Mouse (Mus musculus) right cerebral cortex, adult 18-20 months (tissue): ENCODE results near the gene Lenep.

ENCODE experiments used
- DNase-seq: peaks from one replicate; pipeline ENCODE4 v3.0.0; 2022; ENCODE audit warnings: mixed read lengths

Gene Lenep

DNA sequence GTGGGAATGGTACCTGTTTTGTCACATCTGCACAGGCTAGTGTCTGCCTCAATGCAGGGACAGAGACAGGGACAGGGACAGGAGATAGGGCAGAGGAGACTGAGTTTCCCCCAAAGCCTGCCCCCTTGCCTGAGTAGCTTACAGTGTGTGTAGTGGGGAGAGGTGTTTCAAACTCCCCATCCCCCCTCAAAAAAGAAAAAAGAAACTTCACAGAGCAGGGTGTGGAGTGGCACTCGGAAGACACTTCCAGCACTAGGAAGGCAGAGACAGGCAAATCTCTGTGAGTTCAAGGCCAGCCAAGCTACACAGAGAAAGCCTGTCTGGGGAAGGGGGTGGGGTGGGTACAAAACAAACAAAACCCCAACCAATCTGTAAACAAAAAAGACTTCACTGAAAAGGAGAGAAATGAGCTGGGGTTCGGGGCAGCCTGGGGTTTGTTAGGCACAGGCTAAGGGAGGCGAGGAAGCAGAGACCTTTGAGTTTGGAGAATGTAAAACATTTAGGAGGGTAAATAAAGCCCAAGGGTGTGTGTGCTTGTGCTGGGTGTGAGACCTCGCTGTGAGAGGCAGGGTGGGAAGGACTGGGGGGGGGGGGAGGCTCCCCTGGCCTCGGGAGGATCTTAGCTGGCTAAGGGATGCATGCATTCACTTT is 28.9 kb downstream of the Lenep start:
- no peak for DNase-seq

DNA sequence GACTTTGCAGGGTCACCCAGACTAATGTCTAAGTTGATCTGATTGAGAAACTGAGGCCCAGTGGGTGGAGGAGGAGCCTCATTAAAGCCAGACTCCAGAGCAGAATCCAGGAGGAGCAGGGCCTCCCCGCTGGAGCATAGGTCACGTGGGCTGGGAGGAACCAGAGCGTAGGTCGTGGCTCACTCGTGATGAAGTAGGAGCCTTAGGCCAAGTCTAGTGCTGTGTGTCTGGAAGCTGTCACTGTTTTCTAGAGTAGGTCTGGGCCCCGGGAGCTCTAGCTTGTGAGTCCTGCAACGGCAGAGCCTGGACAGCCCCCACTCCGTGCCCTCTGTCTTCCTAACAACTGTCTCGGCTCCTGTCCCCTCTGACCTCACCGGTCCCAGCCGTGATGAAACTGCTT is 35.3 kb downstream of the Lenep start:
- DNase-seq, result no peak

DNA sequence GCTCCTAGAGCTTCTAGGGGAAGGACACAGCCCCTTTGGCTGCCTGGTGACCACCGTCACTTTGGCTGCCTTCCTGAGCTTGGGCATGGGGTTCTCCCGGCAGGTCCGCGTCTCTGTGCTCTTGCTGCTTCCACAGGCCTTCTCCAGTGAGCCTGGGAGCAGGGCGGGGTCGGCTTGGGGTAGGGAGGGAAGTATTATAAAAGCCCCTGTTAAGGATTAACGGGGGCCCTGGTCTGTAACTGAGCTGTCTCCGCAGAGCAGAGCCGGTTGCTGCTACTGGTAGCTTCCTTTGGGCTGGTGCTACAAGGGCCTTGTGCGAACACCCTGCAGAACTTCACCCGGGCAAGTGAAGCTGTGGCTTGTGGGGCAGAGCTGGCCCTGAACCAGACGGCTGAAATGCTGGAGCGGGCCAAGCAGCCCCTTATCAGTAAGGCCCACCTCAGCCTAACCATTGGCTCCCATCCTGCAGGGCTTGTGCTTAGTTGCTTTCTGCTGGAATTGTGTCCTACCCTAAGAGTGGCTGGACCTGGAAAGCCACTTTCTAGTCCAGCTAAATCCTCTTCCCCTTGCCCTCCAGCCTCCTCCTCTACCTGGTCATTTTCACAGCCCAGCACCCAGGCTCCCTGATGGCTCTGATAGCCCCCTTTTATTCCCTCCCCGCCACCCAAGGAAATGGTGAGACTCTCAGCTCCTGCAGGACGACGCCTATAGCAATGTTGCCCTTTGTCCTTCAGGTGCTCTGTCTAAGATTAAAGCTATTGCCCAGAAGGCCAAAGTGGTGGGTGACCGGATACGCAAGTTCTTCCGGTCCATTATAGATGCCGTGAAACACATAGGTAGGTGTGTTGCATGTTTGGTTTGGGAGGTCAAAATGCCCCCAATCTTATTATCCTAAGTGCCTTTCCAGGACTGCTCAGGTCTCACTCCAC is 36.8 kb downstream of the Lenep start:
- no peak for DNase-seq

DNA sequence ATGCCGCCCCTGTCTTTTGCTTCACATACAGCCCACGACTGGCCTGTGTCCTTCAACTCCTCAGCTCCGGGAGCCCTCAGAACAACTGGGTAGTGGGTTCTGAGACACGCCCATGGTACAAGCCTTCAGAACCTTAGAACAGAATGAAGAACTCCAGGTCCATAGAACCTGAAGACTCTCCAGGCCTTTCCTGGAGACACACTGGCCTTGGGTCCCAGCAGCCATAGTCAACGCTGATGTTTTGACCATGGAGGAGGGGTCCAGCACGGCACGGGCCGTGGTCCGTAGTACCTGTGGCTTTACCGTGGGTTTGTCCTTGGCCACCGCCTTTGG is 37.5 kb downstream of the Lenep start, which contains the start of gene Dcst1:
TSS of gene Dcst1 (minus strand) at position 101 of the 333 bp plus-strand sequence.
- no peak for DNase-seq

DNA sequence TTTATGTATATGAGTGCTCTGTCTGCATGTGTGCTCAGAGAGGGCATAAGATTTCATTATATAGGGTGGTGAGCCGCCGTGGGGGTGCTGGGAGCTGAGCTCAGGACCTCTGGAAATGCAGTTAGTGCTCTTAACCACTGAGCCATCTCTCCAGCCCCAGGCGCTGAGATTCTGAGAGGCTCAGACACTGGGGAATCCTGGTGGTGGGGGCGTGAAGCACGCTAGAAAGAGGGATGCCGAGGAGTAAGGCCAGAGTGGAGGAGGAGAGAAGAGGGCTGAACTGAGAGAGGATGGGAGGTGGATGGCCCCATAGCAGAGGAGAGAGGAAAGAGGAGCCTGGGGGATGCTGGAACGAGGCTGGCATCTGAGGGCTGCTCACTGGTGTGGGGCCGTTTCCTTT is 38.0 kb downstream of the Lenep start:
- DNase-seq, result no peak

DNA sequence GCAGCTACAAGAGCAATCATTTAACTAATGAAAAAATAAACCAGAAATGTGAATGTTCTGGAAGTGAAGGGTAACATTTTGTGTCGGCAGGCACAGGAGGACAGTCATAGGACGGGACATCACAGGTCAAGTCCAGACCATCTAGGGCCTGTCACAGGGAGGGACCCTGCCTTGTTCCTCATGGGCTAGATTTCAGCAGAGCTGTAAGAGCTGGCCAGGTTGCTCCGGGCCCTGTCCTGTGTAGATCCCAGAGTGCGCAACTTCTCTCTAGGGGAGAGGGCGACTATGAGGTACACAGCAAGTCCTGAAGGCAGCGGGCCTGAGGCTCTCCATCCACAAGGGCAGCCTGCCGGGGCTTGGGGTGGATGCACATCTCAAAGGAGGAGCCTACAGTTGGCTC is 40.9 kb downstream of the Lenep start, which contains the start of gene Dcst2:
TSS of gene Dcst2 (plus strand) at position 301 of the 400 bp plus-strand sequence.
- no peak for DNase-seq

DNA sequence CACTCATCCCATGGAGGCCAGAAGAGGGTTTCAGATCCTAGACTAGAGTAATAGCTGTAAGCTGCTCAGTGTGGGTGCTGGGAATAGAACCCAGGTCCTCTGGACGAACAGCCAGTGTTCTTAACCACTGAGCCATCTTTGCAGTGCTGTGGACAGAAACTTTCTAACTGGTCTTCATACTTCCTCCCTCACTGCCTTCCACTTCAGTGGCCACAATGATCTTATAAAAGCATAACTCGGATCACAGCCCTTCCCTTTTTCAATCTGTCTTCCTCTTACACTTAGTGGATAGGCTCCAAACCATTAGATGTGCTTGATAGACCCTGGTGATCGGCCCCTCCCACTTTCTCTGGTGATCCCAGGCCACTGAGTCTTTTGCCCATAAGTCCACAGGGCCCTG is 42.4 kb downstream of the Lenep start:
- DNase-seq, result no peak

DNA sequence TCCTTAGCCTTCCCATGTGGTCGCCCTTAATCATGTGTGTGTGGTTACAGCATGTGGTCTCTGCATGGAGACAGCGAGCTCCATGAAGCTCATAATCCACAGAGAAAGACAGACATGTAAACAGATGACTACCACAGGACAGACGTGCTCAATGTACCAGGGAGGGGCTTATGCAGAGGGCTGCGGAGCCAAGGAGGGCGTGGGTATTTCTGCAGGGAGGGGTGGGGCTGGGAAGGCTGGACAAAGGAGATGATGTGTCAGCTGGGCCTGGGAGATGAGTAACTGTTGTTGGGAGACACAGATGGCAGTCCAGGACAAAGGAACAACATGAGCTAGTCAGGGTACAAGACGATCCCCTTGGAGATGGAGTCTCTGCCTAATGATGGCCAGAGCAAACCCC is 43.0 kb downstream of the Lenep start:
- no peak for DNase-seq

DNA sequence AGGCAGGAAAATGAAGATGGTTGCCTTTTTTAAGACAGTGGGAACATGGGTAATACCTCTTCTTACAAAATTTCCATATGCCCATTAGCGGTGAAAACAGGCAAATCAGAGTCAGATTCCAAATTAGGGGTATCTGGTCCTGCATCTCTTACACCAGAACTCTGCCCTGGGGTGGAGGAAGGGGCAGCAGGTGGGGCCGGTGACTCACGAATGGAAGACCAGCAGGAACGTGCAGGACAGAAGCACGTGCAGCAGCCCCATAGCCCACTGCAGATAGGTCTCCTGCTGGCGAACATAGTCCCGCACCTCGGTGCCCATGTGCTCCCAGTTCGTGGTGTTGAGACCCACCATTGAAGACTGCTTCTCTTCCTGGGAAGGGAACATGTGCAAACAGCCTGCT is 46.6 kb downstream of the Lenep start:
- DNase-seq, result no peak

DNA sequence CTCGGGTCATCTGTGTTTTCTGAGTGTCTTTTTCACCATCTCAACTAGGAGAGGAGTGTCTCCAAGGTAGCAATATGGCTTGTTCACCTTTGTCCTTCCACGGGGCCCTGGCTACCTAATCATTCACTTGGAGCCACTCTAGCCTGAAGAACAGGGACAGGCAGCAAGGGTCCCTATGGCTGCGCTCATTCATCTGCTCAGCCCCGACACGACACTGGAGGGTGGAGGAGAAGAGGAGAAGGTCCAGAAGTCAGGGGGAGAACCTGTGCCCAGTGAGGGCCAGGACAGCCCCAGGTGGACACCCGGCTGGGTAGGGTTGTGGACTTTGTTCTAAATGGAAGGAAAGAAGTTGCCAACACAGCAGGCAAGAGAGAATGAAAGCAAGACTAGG is 47.1 kb downstream of the Lenep start:
- DNase-seq, result no peak

DNA sequence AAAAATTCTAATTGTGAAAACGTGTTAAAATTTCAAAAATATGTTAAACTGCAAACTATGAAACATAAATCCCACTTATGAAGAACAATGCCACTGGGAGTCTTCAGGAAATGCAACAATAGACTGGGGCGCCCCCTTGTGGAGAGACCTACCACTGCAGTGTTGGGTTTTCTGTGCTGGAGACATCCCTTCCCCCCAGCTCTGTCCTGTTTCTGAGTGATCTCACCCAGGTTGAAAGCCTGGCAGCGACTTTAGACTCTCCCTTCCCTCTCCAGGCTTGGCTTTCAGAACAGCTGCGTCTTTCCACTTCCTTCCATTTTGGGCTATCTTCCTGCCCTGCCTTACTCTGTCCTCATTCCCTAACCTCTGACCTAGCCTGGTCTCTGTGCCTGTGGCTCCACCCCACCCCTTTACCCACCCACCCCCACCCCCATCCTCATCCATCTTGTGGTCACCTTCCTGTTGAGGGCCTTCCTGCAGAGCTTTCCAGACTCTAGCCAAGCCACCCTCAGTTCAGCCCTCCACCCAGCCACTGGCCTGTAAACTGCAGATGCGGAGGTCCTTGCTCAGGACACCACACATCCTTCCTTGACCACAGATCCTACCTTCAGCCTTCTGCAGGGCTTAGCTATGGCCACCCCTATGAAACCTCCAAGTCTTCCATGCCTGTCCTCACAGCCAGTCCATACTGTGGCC is 47.6 kb downstream of the Lenep start:
- DNase-seq, result peak; percentile 84

DNA sequence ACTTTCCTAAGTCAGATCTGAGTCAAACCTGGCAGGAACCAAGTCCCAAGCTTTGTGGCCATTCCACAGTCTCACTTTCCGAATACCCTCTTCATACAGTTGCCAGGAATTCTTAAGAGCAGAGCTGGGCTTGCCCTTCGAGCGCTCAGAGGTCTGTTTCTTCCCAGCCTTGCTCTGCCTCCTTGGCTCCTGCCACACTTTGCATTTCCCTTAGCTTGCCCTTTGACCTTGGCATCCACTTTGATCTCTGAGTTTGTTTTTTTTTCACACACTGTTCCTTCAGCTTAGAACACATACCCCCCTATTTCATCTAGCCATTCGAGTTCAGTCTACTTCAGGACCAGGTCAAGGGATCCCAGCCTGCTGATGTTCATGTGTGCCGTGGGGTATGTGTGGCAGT is 51.3 kb downstream of the Lenep start:
- DNase-seq, result no peak
